Mouse (Mus musculus) gastrocnemius, adult 18-20 months (tissue): Measurements from ENCODE around the gene Lipk. TPM values are rescaled to one million over a fixed set of nuclear protein-coding genes. Genes with fewer than 3 reads are reported as not detected.

Source experiments
- DNase-seq: peaks from one replicate; pipeline ENCODE4 v3.0.0; 2021; ENCODE audit warnings: low spot score
- long read RNA-seq, 2 experiments: library from polyadenylated mRNA; stranded (forward); transcript quantifications; one replicate each; pipeline ENCODE4 v2.0.0; 2021
- total RNA-seq, 2 experiments: library from RNA; stranded (reverse); gene quantifications; 2 replicates each; pipeline ENCODE4 v1.2.3; 2021

Lipk gene
- total RNA-seq: not detected
- long read RNA-seq, experiment 1: 0 reads
- long read RNA-seq, experiment 2: 0 reads

- DNase-seq: no peak
Observed at GRCm38 (mm10) chr19:34008002-34008401, at the start of gene Lipk. TSS of gene Lipk (plus strand) at chr19:34008290.

GRCm38 (mm10) chr19:33960887-33961286 is 47.2 kb upstream of the Lipk start, which contains the start of gene Lipf:
TSS of gene Lipf (plus strand) at chr19:33961187.
- DNase-seq: no peak

GRCm38 (mm10) chr19:33979007-33979406 is 29.1 kb upstream of the Lipk start:
- no peak for DNase-seq

GRCm38 (mm10) chr19:33983043-33983442 is 25.0 kb upstream of the Lipk start:
- no peak for DNase-seq

GRCm38 (mm10) chr19:34021440-34022172 is 13.5 kb downstream of the Lipk start:
- no peak for DNase-seq

GRCm38 (mm10) chr19:34022759-34023158 is 14.7 kb downstream of the Lipk start:
- DNase-seq: no peak

- no peak for DNase-seq
Observed at GRCm38 (mm10) chr19:34039731-34040130, 31.6 kb downstream of the Lipk start.

GRCm38 (mm10) chr19:34043008-34043407 is 34.9 kb downstream of the Lipk start:
- DNase-seq: no peak

- DNase-seq: no peak
Observed at GRCm38 (mm10) chr19:34049371-34050039, 41.4 kb downstream of the Lipk start.

GRCm38 (mm10) chr19:34051502-34051901 is 43.4 kb downstream of the Lipk start:
- no peak for DNase-seq

GRCm38 (mm10) chr19:34063547-34063946 is 55.5 kb downstream of the Lipk start:
- no peak for DNase-seq

- DNase-seq: no peak
Observed at GRCm38 (mm10) chr19:34064059-34064458, 56.0 kb downstream of the Lipk start.

GRCm38 (mm10) chr19:34066779-34067472 is 58.8 kb downstream of the Lipk start, which contains the start of gene Lipn:
TSS of gene Lipn (plus strand) at chr19:34067358.
- DNase-seq: no peak

GRCm38 (mm10) chr19:34074239-34074638 is 66.1 kb downstream of the Lipk start:
- no peak for DNase-seq

GRCm38 (mm10) chr19:34078130-34078529 is 70.0 kb downstream of the Lipk start:
- no peak for DNase-seq

GRCm38 (mm10) chr19:34089011-34089680 is 81.1 kb downstream of the Lipk start:
- no peak for DNase-seq

GRCm38 (mm10) chr19:34095381-34095780 is 87.3 kb downstream of the Lipk start:
- no peak for DNase-seq

- DNase-seq: no peak
Observed at GRCm38 (mm10) chr19:34096228-34096627, 88.1 kb downstream of the Lipk start.
